Mouse (Mus musculus) liver, embryonic 13.5 days (tissue): ENCODE data around the gene Mif. TPM values are rescaled to one million over a fixed set of nuclear protein-coding genes. Genes with fewer than 3 reads are reported as not detected.
"Not testable (repeated sequence)": the region's sequence is repeated elsewhere in the genome, so short reads cannot be mapped to it uniquely, and the experiment has no call there.

Experiments
- ATAC-seq: fragments of 200-750 bp; cut with Nextera tagmentation; 2 replicates; pipeline ENCODE4 v1.8.0; 2017; ENCODE audit warnings: low read depth, mild to moderate bottlenecking, moderate number of reproducible peaks, moderate library complexity
- DNase-seq: peaks from one replicate; pipeline ENCODE4 v3.0.0; 2022
- H3K27ac ChIP-seq: fragments of 300-500 bp; sonication (generic); 2 replicates; pipeline ENCODE4 v1.5.1; 2015; ENCODE audit warnings: moderate library complexity, mild to moderate bottlenecking, inconsistent platforms
- H3K27me3 ChIP-seq: fragments of 300-500 bp; sonication (generic); 2 replicates; pipeline ENCODE4 v1.6.1; 2015; ENCODE audit warnings: mild to moderate bottlenecking, inconsistent platforms
- H3K36me3 ChIP-seq: fragments of 300-500 bp; sonication (generic); 2 replicates; pipeline ENCODE4 v1.6.1; 2015; ENCODE audit warnings: mild to moderate bottlenecking, inconsistent platforms
- H3K4me1 ChIP-seq: fragments of 300-500 bp; sonication (generic); replicated peaks from 2 replicates; pipeline ENCODE4 v1.6.1; 2015; ENCODE audit warnings: inconsistent platforms
- H3K4me2 ChIP-seq: fragments of 300-500 bp; sonication (generic); 2 replicates; pipeline ENCODE4 v1.6.1; 2015; ENCODE audit warnings: inconsistent platforms, mild to moderate bottlenecking, moderate library complexity
- H3K4me3 ChIP-seq: fragments of 300-500 bp; sonication (generic); replicated peaks from 2 replicates; pipeline ENCODE4 v1.5.1; 2015; ENCODE audit warnings: mild to moderate bottlenecking, inconsistent platforms
- H3K9ac ChIP-seq: fragments of 300-500 bp; sonication (generic); 2 replicates; pipeline ENCODE4 v1.6.1; 2015; ENCODE audit warnings: mild to moderate bottlenecking, inconsistent platforms
- H3K9me3 ChIP-seq: fragments of 300-500 bp; sonication (generic); replicated peaks from 2 replicates; pipeline ENCODE4 v1.6.1; 2016; ENCODE audit warnings: inconsistent platforms
- WGBS: fragments of 180-500 bp; shearing (Covaris S2); methylation state at CpG from one replicate; pipeline ENCODE4 v1.1.7; 2015; ENCODE audit not compliant: insufficient replicate concordance; 5-methylcytosine and 5-hydroxymethylcytosine counted together
- polyA plus RNA-seq: library from polyadenylated mRNA; unstranded; fragments of >200 nt; fragmentation: Nextera tagmentation; extraction: Ambion mirVana; gene quantifications from 2 replicates; pipeline ENCODE4 v1.2.1, GENCODE M21; 2015

Mif gene
- polyA plus RNA-seq, result 877 and 1,047 TPM in 2 replicates

DNA sequence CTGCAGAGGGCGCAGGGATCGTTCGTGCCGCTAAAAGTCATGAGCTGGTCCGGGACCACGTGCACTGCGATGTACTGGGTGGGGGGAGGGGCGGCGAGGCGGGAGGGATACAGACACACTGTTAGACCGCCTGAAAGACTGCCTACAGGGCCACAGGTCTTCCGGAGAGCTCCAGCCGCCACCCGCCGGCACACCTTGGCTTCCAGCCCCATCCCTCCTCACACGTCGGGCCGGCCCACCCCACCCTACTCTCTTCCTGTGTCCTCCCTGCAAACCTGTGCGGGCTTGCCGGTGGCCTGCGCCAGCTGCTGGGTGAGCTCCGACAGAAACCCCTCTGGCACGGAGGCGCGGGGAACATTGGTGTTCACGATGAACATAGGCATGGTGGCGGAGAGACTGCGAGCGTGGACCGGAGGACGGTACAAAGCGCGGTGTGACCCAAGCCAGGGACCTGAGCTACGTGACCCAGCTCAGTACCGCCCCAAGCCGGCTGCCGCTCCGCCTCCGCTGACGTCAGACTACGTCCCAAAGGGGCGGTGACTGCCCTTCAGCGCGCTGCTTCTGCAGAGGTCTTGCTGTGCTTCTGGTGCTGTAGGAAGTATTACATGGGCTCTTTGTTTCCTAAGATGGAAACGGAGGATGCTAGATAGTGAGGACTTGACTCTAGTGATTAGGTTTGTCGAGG, at the start of gene Mif:
TSS of gene Mif (minus strand) at position 455 of the 685 bp plus-strand sequence.
- peak within 1 kb of the TSS; percentile 75 for H3K4me3 ChIP-seq
- WGBS, result under 1% methylated on average over 45 of the region's 46 CpGs
- H3K4me2 ChIP-seq, result peak within 1 kb of the TSS; percentile 93
- H3K9ac ChIP-seq, result peak within 1 kb of the TSS; percentile 83
- ATAC-seq (peak; percentile 94), DNase-seq (peak; percentile 90)
- H3K4me1 ChIP-seq, result peaks cover 36% of the 10 kb centered on the region
- H3K27me3 ChIP-seq, H3K9me3 ChIP-seq: not testable (repeated sequence)
- peaks cover 18% of the 10 kb centered on the region for H3K36me3 ChIP-seq
- H3K27ac ChIP-seq, result peak within 1 kb of the TSS; percentile 87

GRCm38 (mm10) chr10:75906882-75907281, 46.8 kb upstream of the Mif start:
- no peak overlapping the region for H3K9ac ChIP-seq
- H3K27me3 ChIP-seq, result no peaks in the 10 kb centered on the region
- H3K4me1 ChIP-seq, result no peaks in the 10 kb centered on the region
- H3K4me2 ChIP-seq, result no peak overlapping the region
- ATAC-seq (no peak), DNase-seq (no peak)
- no peaks in the 10 kb centered on the region for H3K9me3 ChIP-seq
- no peak overlapping the region for H3K27ac ChIP-seq
- H3K4me3 ChIP-seq, result no peak overlapping the region
- peaks cover 91% of the 10 kb centered on the region for H3K36me3 ChIP-seq
- WGBS, result 94% methylated on average over 4 of the region's 4 CpGs

DNA sequence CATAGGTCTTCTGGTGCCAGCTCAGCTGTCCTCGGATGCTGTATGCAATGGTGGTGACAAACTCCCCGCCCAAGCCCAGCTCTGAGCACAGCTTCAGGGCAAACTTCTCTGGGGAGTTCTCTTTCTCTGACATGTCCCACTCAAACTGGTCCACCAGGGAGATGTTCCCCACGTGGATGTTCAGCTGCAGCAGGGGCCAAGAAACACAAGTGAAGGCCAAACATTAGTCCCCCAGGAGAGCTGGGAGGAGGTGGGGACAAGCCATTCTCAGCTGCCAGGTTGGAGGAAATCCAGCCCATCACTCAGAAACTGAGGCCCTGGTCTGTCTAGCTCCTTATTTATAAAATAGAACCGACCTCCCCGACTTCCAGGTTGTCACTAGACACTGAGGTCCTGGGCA, 44.4 kb upstream of the Mif start:
- Histone ChIP-seq H3K27ac (no peak overlapping the region), H3K4me3 (no peak overlapping the region), H3K9me3 (no peaks in the 10 kb centered on the region), H3K36me3 (peaks cover 91% of the 10 kb centered on the region), H3K9ac (no peak overlapping the region), H3K4me1 (no peaks in the 10 kb centered on the region), H3K27me3 (no peaks in the 10 kb centered on the region), H3K4me2 (no peak overlapping the region)
- DNase-seq, result no peak
- no peak for ATAC-seq
- WGBS, result 83% methylated on average over 5 of the region's 5 CpGs

DNA sequence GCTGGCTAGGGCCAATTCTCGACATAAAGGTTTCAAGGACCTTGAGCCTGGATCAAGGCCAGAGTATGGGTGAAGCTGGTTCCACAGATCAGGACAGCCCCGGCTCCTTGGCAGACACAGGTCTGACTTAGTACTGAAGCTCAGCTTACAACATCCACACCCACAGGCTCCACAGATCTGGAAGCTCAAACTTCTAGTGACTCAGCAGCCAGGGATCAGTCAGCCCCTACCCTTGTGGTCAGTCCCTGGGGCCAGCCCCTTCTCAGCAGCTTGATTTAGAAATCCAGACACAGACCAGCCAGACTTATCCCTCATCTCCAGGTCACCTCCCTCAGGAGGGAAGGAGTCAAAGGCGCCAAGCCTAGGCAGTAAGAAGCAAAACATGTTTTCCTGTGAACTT, 38.8 kb upstream of the Mif start:
- DNase-seq, result no peak
- Histone ChIP-seq H3K4me2 (no peak overlapping the region), H3K9me3 (no peaks in the 10 kb centered on the region), H3K4me1 (peaks cover 5% of the 10 kb centered on the region), H3K9ac (no peak overlapping the region), H3K27me3 (no peaks in the 10 kb centered on the region), H3K36me3 (peaks cover 95% of the 10 kb centered on the region), H3K27ac (no peak overlapping the region), H3K4me3 (no peak overlapping the region)
- no peak for ATAC-seq
- 69% methylated on average over 3 of the region's 3 CpGs for WGBS

DNA sequence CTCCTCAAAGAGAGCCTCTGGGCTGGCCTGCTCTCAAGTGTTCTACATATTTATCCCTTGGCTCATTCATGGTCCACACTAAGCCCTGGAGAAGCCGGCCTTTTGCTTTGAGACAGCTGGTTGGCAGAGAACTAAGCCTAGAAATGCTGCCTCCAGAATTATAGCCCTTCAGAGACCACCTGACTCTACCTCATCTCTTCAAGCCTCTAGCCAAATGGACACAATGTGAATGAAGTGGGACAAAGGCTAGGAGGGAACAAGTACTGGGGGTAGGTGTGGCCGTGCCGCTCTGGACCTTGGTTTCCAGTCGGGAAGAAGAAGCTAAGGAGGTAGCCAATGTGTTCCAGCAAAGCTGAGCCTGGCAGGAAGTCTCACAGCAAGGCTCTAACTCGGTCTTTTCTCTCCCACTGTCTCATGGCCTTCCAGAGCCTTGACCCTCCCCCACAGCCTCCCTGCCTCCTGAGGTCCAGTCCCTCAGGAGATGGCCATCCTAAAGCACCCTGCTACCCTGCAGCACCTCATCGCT, 38.1 kb upstream of the Mif start:
- Histone ChIP-seq H3K4me3 (no peak overlapping the region), H3K4me2 (no peak overlapping the region), H3K4me1 (peaks cover 13% of the 10 kb centered on the region), H3K36me3 (peaks cover 90% of the 10 kb centered on the region), H3K27me3 (no peaks in the 10 kb centered on the region), H3K27ac (no peak overlapping the region; the same call in 1 of the 2 replicates), H3K9ac (no peak overlapping the region), H3K9me3 (no peaks in the 10 kb centered on the region)
- WGBS, result 76% methylated on average over 6 of the region's 6 CpGs
- DNase-seq (no peak), ATAC-seq (no peak)

DNA sequence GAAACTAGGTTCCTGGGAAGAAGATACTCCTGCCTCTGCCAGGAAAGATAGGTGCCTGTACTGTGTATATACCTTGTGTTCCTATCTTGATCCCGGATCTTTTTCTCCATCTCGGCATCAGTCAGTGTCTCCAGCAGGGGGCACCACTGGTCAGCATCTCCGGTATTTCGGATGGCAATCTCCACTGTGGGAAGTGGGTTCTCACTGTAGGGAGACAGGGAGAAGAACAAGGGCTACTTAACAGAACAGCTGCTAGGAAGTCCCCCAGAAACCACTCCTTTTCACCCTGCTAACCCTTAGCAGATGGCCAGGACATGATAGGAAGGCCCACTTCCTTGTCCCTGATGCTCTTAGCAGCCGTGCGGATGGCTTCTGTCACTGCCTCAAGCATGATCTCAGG, 37.3 kb upstream of the Mif start:
- Histone ChIP-seq H3K36me3 (peaks cover 83% of the 10 kb centered on the region), H3K4me3 (no peak overlapping the region), H3K4me1 (peaks cover 19% of the 10 kb centered on the region), H3K27me3 (no peaks in the 10 kb centered on the region), H3K27ac (no peak overlapping the region), H3K9ac (no peak overlapping the region), H3K4me2 (no peak overlapping the region), H3K9me3 (no peaks in the 10 kb centered on the region)
- no peak for ATAC-seq
- DNase-seq, result peak; percentile 45
- WGBS, result 52% methylated on average over 6 of the region's 6 CpGs

DNA sequence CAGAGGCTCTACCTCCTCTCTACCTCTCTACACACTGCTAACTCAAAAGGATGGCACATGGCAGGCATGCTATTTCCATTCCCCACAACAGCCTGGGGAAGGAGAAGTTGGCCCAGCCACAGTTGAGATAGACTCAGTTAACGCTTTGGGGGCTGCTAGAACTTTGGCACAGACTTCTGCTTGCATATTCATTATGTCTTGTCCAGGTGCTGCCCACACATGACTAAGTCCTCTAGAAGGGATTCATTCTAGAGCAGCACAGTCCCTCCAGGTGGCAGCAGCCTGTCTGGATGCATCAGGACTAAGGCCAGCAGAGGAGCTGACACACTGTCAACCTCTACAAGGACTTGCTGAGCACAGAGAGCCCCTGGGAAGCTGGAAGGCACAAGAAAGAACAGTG, 36.2 kb upstream of the Mif start:
- 82% methylated on average over 1 of the region's 1 CpGs for WGBS
- no peak for ATAC-seq
- no peak overlapping the region for H3K4me2 ChIP-seq

GRCm38 (mm10) chr10:75895730-75896129, 35.7 kb upstream of the Mif start:
- H3K4me3 ChIP-seq, result no peak overlapping the region
- no peak overlapping the region for H3K27ac ChIP-seq
- no peaks in the 10 kb centered on the region for H3K9me3 ChIP-seq
- H3K27me3 ChIP-seq, result no peaks in the 10 kb centered on the region
- DNase-seq (no peak), ATAC-seq (no peak)
- no peak overlapping the region for H3K9ac ChIP-seq
- peaks cover 66% of the 10 kb centered on the region for H3K36me3 ChIP-seq
- H3K4me1 ChIP-seq, result peaks cover 19% of the 10 kb centered on the region
- no peak overlapping the region for H3K4me2 ChIP-seq
- WGBS, result 84% methylated on average over 5 of the region's 5 CpGs

More for the DNA sequence above, 36.2 kb upstream of the Mif start:
- Histone ChIP-seq H3K27me3 (no peaks in the 10 kb centered on the region), H3K4me3 (no peak overlapping the region), H3K9ac (no peak overlapping the region), H3K36me3 (peaks cover 71% of the 10 kb centered on the region), H3K4me1 (peaks cover 19% of the 10 kb centered on the region), H3K27ac (no peak overlapping the region), H3K9me3 (no peaks in the 10 kb centered on the region)
- DNase-seq, result no peak

- Histone ChIP-seq H3K4me2 (no peak overlapping the region), H3K27ac (no peak overlapping the region), H3K4me1 (peaks cover 19% of the 10 kb centered on the region), H3K9me3 (no peaks in the 10 kb centered on the region), H3K9ac (no peak overlapping the region), H3K27me3 (no peaks in the 10 kb centered on the region), H3K4me3 (no peak overlapping the region), H3K36me3 (peaks cover 57% of the 10 kb centered on the region)
- no peak for ATAC-seq
- WGBS, result 73% methylated on average over 6 of the region's 6 CpGs
- no peak for DNase-seq
These were observed 34.6 kb upstream of the Mif start for GRCm38 (mm10) chr10:75894601-75895000.

DNA sequence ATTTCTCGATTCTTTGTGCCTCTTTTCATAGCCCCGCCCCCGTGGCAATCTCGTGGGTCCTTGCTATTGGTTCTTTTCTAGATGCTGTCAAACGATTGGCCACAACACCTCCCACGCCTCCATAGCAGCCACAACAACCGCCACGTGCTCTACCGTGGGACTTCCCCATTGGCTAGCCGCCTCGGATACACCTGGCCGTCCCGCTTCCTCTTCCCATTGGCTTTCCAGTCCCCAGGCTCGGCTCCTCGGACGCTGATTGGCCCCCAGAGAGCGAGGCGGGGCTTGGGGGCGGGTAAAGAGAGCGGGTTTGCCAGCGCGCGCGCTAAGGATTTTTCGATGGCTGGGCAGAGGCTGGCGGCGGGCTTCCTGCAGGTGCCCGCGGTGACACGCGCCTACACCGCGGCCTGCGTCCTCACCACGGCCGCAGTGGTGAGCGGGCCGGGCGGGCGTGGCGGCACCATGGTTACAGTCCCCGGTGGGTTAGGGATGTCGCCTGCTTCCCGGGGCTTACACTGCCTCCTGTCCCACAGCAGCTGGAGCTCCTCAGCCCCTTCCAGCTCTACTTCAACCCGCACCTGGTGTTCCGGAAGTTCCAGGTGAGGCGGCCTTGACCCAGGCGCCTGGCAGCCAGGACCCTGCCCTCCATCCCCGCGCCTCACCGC, 33.2 kb upstream of the Mif start, which contains the start of gene Derl3:
TSS of gene Derl3 (plus strand) at position 325 of the 662 bp plus-strand sequence.
- DNase-seq (peak; percentile 91), ATAC-seq (peak; percentile 98)
- Histone ChIP-seq H3K36me3 (peaks cover 44% of the 10 kb centered on the region), H3K9me3 (no peaks in the 10 kb centered on the region), H3K4me2 (peak within 1 kb of the TSS; percentile 87), H3K27me3 (no peaks in the 10 kb centered on the region), H3K4me1 (peaks cover 19% of the 10 kb centered on the region), H3K4me3 (peak within 1 kb of the TSS; percentile 53), H3K27ac (no peak within 1 kb of the TSS; the same call in 1 of the 2 replicates), H3K9ac (peak within 1 kb of the TSS; percentile 63)
- 3% methylated on average over 51 of the region's 51 CpGs for WGBS

- 48% methylated on average over 8 of the region's 8 CpGs for WGBS
These were observed 29.5 kb upstream of the Mif start for GRCm38 (mm10) chr10:75889406-75890153.

More at GRCm38 (mm10) chr10:75889406-75890153, 29.5 kb upstream of the Mif start:
- no peak overlapping the region for H3K27ac ChIP-seq
- H3K4me3 ChIP-seq, result no peak overlapping the region
- 0 out of 2 replicates have a peak, but pooled peaks cover 2% of the 10 kb centered on the region for H3K27me3 ChIP-seq
- DNase-seq, result no peak
- H3K4me1 ChIP-seq, result peaks cover 19% of the 10 kb centered on the region
- H3K36me3 ChIP-seq, result peaks cover 8% of the 10 kb centered on the region; the same call in 1 of the 2 replicates
- H3K9ac ChIP-seq, result no peak overlapping the region
- ATAC-seq, result no peak
- no peak overlapping the region for H3K4me2 ChIP-seq
- H3K9me3 ChIP-seq, result no peaks in the 10 kb centered on the region
